In genomic region chr3:83862956-83863355, GRCm38 (mm10) we compare ENCODE assay signal across 8 mouse cellular contexts. TPM values are rescaled to one million over a fixed set of nuclear protein-coding genes. Genes with fewer than 3 reads are reported as not detected.
DNase-seq lines count a peak whose midpoint lies in the region; ATAC-seq lines count a peak whose summit lies in the region.

No protein-coding gene starts in this region.

- H3K27me3 ChIP-seq in embryonic facial prominence, embryonic 14.5 days (replicated peaks; ENCODE audit: control insufficient read depth, insufficient read depth, low read length): no peaks in the 10 kb centered on the region
- H3K27me3 ChIP-seq in heart, embryonic 14.5 days (ENCODE audit: control insufficient read depth, insufficient read depth, low read length): no peaks in the 10 kb centered on the region
- H3K27me3 ChIP-seq in megakaryocyte, embryonic 14.5 days (replicated peaks): no peaks in the 10 kb centered on the region
- H3K27me3 ChIP-seq in stomach, embryonic 16.5 days (ENCODE audit: control insufficient read depth, insufficient read depth, low read length): no peaks in the 10 kb centered on the region
- H3K27me3 ChIP-seq in hindbrain, embryonic 12.5 days: no peaks in the 10 kb centered on the region

- peak; percentile 38; the same call in 1 of the 2 replicates for ATAC-seq in embryonic facial prominence, embryonic 14.5 days (ENCODE audit: low read depth)
- ATAC-seq in heart, embryonic 14.5 days (ENCODE audit: insufficient number of reproducible peaks, insufficient read depth, low FRiP score, low read depth): peak; percentile 67
- ATAC-seq in stomach, embryonic 16.5 days (ENCODE audit: insufficient read depth, low FRiP score): peak; percentile 65; the same call in 1 of the 2 replicates
- no peak for ATAC-seq in hindbrain, embryonic 12.5 days (ENCODE audit: low FRiP score)

- no peak overlapping the region for H3K4me2 ChIP-seq in embryonic facial prominence, embryonic 14.5 days (ENCODE audit: low read depth, low read length)
- peak overlapping the region; percentile 37 for H3K4me2 ChIP-seq in heart, embryonic 14.5 days (ENCODE audit: low read length)
- no peak overlapping the region for H3K4me2 ChIP-seq in stomach, embryonic 16.5 days (ENCODE audit: low read depth, low read length)
- no peak overlapping the region for H3K4me2 ChIP-seq in hindbrain, embryonic 12.5 days (replicated peaks)

- H3K9me3 ChIP-seq in embryonic facial prominence, embryonic 14.5 days (ENCODE audit: control insufficient read depth, low read length): no peaks in the 10 kb centered on the region
- no peaks in the 10 kb centered on the region for H3K9me3 ChIP-seq in heart, embryonic 14.5 days (ENCODE audit: control insufficient read depth, low read length)
- H3K9me3 ChIP-seq in megakaryocyte, embryonic 14.5 days: no peaks in the 10 kb centered on the region
- H3K9me3 ChIP-seq in stomach, embryonic 16.5 days (replicated peaks; ENCODE audit: control insufficient read depth, low read length): no peaks in the 10 kb centered on the region
- no peaks in the 10 kb centered on the region for H3K9me3 ChIP-seq in hindbrain, embryonic 12.5 days (replicated peaks)

- WGBS in embryonic facial prominence, embryonic 14.5 days: 22% methylated on average over 1 of the region's 1 CpGs
- WGBS in heart, embryonic 14.5 days: 0% methylated on average over 1 of the region's 1 CpGs
- WGBS in stomach, embryonic 16.5 days: 11% methylated on average over 1 of the region's 1 CpGs
- 70% methylated on average over 1 of the region's 1 CpGs for WGBS in hindbrain, embryonic 12.5 days

- no peaks in the 10 kb centered on the region for H3K36me3 ChIP-seq in embryonic facial prominence, embryonic 14.5 days (ENCODE audit: control insufficient read depth, insufficient read depth, low read length)
- H3K36me3 ChIP-seq in heart, embryonic 14.5 days (ENCODE audit: control insufficient read depth, insufficient read depth, low read length): no peaks in the 10 kb centered on the region
- H3K36me3 ChIP-seq in megakaryocyte, embryonic 14.5 days (replicated peaks; ENCODE audit: low read length): no peaks in the 10 kb centered on the region
- H3K36me3 ChIP-seq in stomach, embryonic 16.5 days (ENCODE audit: control insufficient read depth, insufficient read depth, low read length): no peaks in the 10 kb centered on the region
- no peaks in the 10 kb centered on the region for H3K36me3 ChIP-seq in hindbrain, embryonic 12.5 days

- no peak overlapping the region for H3K4me3 ChIP-seq in embryonic facial prominence, embryonic 14.5 days (ENCODE audit: low read depth, low read length)
- H3K4me3 ChIP-seq in heart, embryonic 14.5 days (ENCODE audit: control insufficient read depth in 1 of 2, insufficient read depth in 1 of 2, low read depth in 1 of 2, low read length in 2 of 2): no peak overlapping the region
- H3K4me3 ChIP-seq in megakaryocyte, embryonic 14.5 days (replicated peaks): peak overlapping the region; percentile 75
- no peak overlapping the region for H3K4me3 ChIP-seq in stomach, embryonic 16.5 days (replicated peaks; ENCODE audit: low read length)
- H3K4me3 ChIP-seq in hindbrain, embryonic 12.5 days: no peak overlapping the region

- 0 out of 2 replicates have a peak overlapping the region, but pooled peaks have one; percentile 59 for H3K27ac ChIP-seq in embryonic facial prominence, embryonic 14.5 days (replicated peaks; ENCODE audit: low read depth, low read length)
- peak overlapping the region; percentile 74 to 76 for H3K27ac ChIP-seq in heart, embryonic 14.5 days (replicated peaks in 1 of 2; ENCODE audit: control insufficient read depth in 1 of 2, insufficient read depth in 1 of 2, low read depth in 2 of 2, low read length in 2 of 2)
- H3K27ac ChIP-seq in stomach, embryonic 16.5 days (ENCODE audit: low read length): peak overlapping the region; percentile 65
- no peak overlapping the region for H3K27ac ChIP-seq in hindbrain, embryonic 12.5 days

- DNase-seq in layer of hippocampus, adult 8-10 months (ENCODE audit: low spot score in 2 of 2): peak; percentile 4 to 8
- DNase-seq in layer of hippocampus, postnatal 25 days (ENCODE audit: extremely low spot score in 1 of 2, low spot score in 1 of 2): no peak
- peak; percentile 74 for DNase-seq in embryonic facial prominence, embryonic 14.5 days (ENCODE audit: low spot score)
- peak; percentile 7 to 40 for DNase-seq in left cerebral cortex, adult 8-10 months (ENCODE audit: low spot score in 2 of 2)

- H3K9ac ChIP-seq in embryonic facial prominence, embryonic 14.5 days (ENCODE audit: low read depth, low read length): no peak overlapping the region
- H3K9ac ChIP-seq in heart, embryonic 14.5 days (ENCODE audit: low read length): no peak overlapping the region
- H3K9ac ChIP-seq in stomach, embryonic 16.5 days (ENCODE audit: low read length): no peak overlapping the region
- H3K9ac ChIP-seq in hindbrain, embryonic 12.5 days: no peak overlapping the region

- peaks cover 11% of the 10 kb centered on the region for H3K4me1 ChIP-seq in embryonic facial prominence, embryonic 14.5 days (ENCODE audit: control insufficient read depth, insufficient read depth, low read length)
- peaks cover 13 to 16% of the 10 kb centered on the region in 2 experiments for H3K4me1 ChIP-seq in heart, embryonic 14.5 days (ENCODE audit: control insufficient read depth in 2 of 2, insufficient read depth in 2 of 2, low read length in 2 of 2)
- peaks cover 66% of the 10 kb centered on the region for H3K4me1 ChIP-seq in megakaryocyte, embryonic 14.5 days
- H3K4me1 ChIP-seq in stomach, embryonic 16.5 days (ENCODE audit: control insufficient read depth, insufficient read depth, low read length): peaks cover 7% of the 10 kb centered on the region
- H3K4me1 ChIP-seq in hindbrain, embryonic 12.5 days: no peaks in the 10 kb centered on the region

RNA-seq across cellular contexts. Expression of gene Tlr2, which starts 21.4 kb away (rescaled TPM):
- 1 to 10 TPM in 3 of 4 experiments, under 1 TPM in 1; 0.47 to 7.3 (median 2.8) TPM for total RNA-seq in layer of hippocampus, adult 8-10 months (2022)
- under 1 TPM; 0.52 to 0.59 TPM for total RNA-seq in layer of hippocampus, postnatal 25 days (2021)
- polyA plus RNA-seq in embryonic facial prominence, embryonic 14.5 days (2014; fragmentation: Nextera tagmentation; extraction: Ambion mirVana): 6.8 and 8.0 TPM in 2 replicates
- polyA plus RNA-seq in heart, embryonic 14.5 days (2014; fragmentation: Nextera tagmentation; extraction: Ambion mirVana): 2.5 and 2.6 TPM in 2 replicates
- total RNA-seq in left cerebral cortex, adult 8-10 months (2022): 1 to 10 TPM in 2 of 4 experiments, under 1 TPM in 2; 0.70 to 4.9 (median 1.7) TPM
- 0.88 TPM in 1 of 2 replicates, not detected in the other for polyA plus RNA-seq in megakaryocyte, embryonic 14.5 days (2012; ENCODE audit: insufficient read depth, low replicate concordance)
- polyA plus RNA-seq in stomach, embryonic 16.5 days (2015; fragmentation: Nextera tagmentation; extraction: Ambion mirVana): 5.9 and 6.3 TPM in 2 replicates
- polyA plus RNA-seq in hindbrain, embryonic 12.5 days (2016; fragmentation: Nextera tagmentation; extraction: Ambion mirVana): 2.0 and 2.4 TPM in 2 replicates

Comparison
In these comparisons a context has a peak if more than half of its experiments do, and no peak if none do; other contexts are left out.
1. DNase-seq: peak in layer of hippocampus, adult 8-10 months (2 of 2), embryonic facial prominence, embryonic 14.5 days (single experiment) and left cerebral cortex, adult 8-10 months (2 of 2); none in layer of hippocampus, postnatal 25 days (0 of 2).